Mouse (Mus musculus) megakaryocyte, adult 5-6 weeks (primary cell): Measurements from ENCODE around the gene Ssr4. TPM values are rescaled to one million over a fixed set of nuclear protein-coding genes. Genes with fewer than 3 reads are reported as not detected.

Experiments used
- ATAC-seq: 2 replicates; pipeline ENCODE4 v1.8.0; 2016; ENCODE audit warnings: mild to moderate bottlenecking, inconsistent platforms; ENCODE audit not compliant: poor library complexity, severe bottlenecking
- total RNA-seq, 2 experiments: library from RNA; stranded (forward) in 1 of 2; stranded (reverse) in 1 of 2; fragments of 153-499, 151-499 nt in 1 of 2; fragments of 221-1000, 200-1000 nt in 1 of 2; gene quantifications; 2 replicates each; pipeline versions ENCODE4 v1.2.3 to v1.2.4; 2015 to 2017

Gene Ssr4
- total RNA-seq, 2 experiments from 2014 or later, result 127 to 261 TPM

- peak; percentile 96 for ATAC-seq
Measured at GRCm38 (mm10) chrX:73798502-73798901, 11.7 kb downstream of the Ssr4 start.

- no peak for ATAC-seq
Measured at GRCm38 (mm10) chrX:73805814-73806213, 19.0 kb downstream of the Ssr4 start.

DNA sequence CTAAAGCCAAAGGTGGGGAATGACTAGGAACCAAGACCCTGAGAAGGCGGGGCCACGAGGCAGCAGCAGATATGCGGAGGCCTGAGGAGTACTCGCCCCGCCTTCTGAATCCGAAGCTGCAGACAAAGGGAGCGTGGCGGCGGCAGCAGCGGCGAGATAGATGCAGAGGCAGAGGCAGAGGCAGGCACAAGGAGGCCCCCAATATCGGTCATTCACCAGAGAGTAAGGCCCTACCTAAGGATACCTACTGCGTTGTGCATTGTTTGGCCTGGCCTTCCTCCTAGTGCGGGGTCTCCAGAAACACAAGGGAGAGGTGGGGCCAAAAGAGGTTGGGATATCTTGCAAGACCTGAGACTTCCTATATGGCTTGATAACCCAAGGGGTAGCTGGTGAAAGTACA, 28.2 kb downstream of the Ssr4 start:
- ATAC-seq, result no peak

DNA sequence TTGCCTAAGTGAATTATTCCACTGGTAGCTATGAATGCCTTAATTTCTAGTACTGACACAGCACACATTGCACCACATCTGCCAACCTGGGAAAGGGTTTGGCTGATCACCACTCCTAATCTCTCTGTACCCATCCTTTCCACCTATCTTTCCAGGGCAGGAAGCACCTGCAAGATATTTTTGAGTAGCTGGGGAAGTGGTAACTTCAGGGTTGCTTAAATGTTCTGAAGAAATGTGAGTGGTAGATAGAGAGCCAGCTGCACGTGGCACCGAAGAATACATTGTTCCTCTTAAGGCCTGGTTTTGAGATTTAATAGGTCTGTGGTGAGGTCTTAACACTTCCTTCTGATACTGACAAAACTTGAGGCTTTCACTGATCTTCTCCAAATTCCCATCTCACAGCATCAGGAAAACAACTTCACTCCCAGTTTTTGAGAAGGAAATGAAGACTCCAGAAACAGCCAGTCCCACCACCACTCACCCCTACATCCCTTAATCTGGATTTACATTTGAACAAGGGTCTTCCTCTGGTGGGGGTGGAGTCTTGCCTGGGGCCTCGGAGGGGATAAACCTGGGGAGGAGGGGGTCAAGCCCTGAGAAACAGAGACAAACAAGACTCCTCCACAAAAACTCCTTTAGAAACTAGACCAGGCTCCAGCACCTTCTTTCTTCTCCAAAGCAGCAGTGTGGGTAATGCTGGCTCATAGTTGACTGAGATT, 29.9 kb downstream of the Ssr4 start:
- peak; percentile 78 for ATAC-seq

DNA sequence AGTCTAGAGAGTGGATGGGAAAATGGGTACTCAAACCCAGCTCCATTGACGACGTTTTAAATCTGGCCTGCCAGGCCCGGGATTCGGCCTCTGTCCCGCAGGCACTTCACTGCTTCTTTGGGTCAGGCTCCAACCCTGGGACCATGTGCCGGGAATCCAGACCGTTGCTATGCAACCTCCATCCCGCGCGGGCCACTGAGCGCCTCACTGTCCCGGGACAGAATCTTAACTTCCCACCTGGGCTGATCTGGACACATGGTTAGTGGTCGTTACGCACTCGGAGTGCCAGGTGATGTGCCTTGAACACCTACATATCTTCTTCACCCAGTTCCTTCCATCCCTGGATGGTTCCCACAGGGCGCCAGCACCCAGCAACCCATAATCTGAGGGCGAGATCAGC, 36.9 kb downstream of the Ssr4 start:
- ATAC-seq, result no peak

DNA sequence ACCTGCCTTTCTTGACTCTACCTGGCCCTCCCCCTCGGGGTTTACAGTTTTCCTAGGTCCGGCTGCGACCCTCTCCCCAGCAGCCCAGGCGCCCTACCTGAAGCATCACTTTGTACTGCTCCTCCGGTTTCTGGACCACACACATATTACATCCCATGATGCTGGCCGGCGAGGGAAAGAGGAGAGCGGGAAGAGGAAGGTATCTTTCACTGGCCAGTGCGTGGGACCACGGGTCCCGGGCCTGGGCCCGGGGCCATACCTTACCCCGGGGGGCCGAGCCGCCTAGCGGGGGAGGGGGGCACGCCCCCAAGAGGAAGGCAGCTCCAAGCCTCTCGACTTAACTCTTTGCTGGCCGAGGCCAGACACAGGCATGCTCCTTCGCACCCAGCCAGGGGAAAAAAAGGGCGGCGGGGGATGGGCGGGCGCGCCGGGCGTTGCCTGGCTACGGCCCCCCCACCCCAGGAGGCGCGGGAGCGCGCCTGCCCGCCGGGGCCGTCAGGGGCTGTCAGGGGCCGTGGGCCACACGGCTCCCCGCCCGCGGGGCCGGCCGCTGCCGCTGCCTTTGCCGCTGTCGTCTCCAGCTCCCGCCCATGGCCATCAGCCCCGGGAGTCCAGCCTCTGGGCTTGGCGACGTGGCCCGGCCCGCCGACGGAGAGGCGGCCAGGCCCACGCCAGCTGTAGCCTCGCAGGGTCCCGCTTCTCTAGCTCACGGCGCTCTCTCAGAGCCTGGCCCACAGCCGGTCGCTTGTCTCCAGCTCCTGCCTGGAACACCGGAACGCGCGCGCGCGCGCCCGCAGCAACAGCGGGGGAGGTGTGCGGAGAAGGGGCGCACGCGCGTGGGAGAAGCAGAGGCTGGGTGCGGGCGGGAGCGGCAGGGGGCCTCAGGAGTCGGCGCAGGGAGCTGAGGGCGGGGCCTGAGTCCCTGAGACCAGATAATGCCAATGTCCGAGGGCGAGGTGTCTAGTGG, 37.6 kb downstream of the Ssr4 start, which contains the start of gene Pdzd4:
TSS of gene Pdzd4 (minus strand) at position 785 of the 967 bp plus-strand sequence.
- no peak for ATAC-seq

- no peak for ATAC-seq
Measured at GRCm38 (mm10) chrX:73835731-73836130, 48.9 kb downstream of the Ssr4 start.

- ATAC-seq, result no peak
Measured at GRCm38 (mm10) chrX:73836691-73837090, 49.9 kb downstream of the Ssr4 start.

Other genes starting within 250 kb of the Ssr4 start
- gene Dusp9, start 147.6 kb upstream of the Ssr4 start, total RNA-seq (2015), result 0.11 and 0.13 TPM in 2 replicates
- 0.16 TPM in 1 of 2 replicates, not detected in the other for gene Dusp9, start 147.6 kb upstream of the Ssr4 start, total RNA-seq (2017)
- gene Pnck, start 126.9 kb upstream of the Ssr4 start, total RNA-seq (2015), result 0.59 TPM in 1 of 2 replicates, not detected in the other
- not detected in 2 replicates for gene Pnck, start 126.9 kb upstream of the Ssr4 start, total RNA-seq (2017)
- gene Slc6a8, start 113.9 kb upstream of the Ssr4 start, total RNA-seq (2015), result not detected in 2 replicates
- gene Slc6a8, start 113.9 kb upstream of the Ssr4 start, total RNA-seq (2017), result 1.1 TPM in 1 of 2 replicates, not detected in the other
- gene Bcap31, start 70.9 kb upstream of the Ssr4 start, total RNA-seq (2015), result 211 and 214 TPM in 2 replicates
- 157 and 173 TPM in 2 replicates for gene Bcap31, start 70.9 kb upstream of the Ssr4 start, total RNA-seq (2017)
- gene Abcd1, start 70.4 kb upstream of the Ssr4 start, total RNA-seq (2015), result 80.0 and 82.4 TPM in 2 replicates
- gene Abcd1, start 70.4 kb upstream of the Ssr4 start, total RNA-seq (2017), result 32.7 and 35.7 TPM in 2 replicates
- 0.14 TPM in 1 of 2 replicates, not detected in the other for gene Plxnb3, start 29.9 kb upstream of the Ssr4 start, total RNA-seq (2015)
- 0.04 and 0.29 TPM in 2 replicates for gene Plxnb3, start 29.9 kb upstream of the Ssr4 start, total RNA-seq (2017)
- not detected in 2 replicates for gene Srpk3, start 12.6 kb upstream of the Ssr4 start, total RNA-seq (2015)
- 0.45 TPM in 1 of 2 replicates, not detected in the other for gene Srpk3, start 12.6 kb upstream of the Ssr4 start, total RNA-seq (2017)
- 277 and 286 TPM in 2 replicates for gene Idh3g, start 131 bp upstream of the Ssr4 start, total RNA-seq (2015)
- gene Idh3g, start 131 bp upstream of the Ssr4 start, total RNA-seq (2017), result 154 and 172 TPM in 2 replicates
- 1.5 and 1.7 TPM in 2 replicates for gene Pdzd4, start 37.9 kb downstream of the Ssr4 start, total RNA-seq (2015)
- gene Pdzd4, start 37.9 kb downstream of the Ssr4 start, total RNA-seq (2017), result 5.1 and 5.8 TPM in 2 replicates
- gene Avpr2, start 105.1 kb downstream of the Ssr4 start, total RNA-seq (2015), result not detected in 2 replicates
- 0.12 and 0.33 TPM in 2 replicates for gene Avpr2, start 105.1 kb downstream of the Ssr4 start, total RNA-seq (2017)
- gene L1cam, start 109.1 kb downstream of the Ssr4 start, total RNA-seq (2015), result 49.8 and 51.5 TPM in 2 replicates
- 21.3 and 34.5 TPM in 2 replicates for gene L1cam, start 109.1 kb downstream of the Ssr4 start, total RNA-seq (2017)
- gene Arhgap4, start 134.8 kb downstream of the Ssr4 start, total RNA-seq (2015), result 67.6 and 69.7 TPM in 2 replicates
- 98.9 and 119 TPM in 2 replicates for gene Arhgap4, start 134.8 kb downstream of the Ssr4 start, total RNA-seq (2017)
- 51.7 and 59.9 TPM in 2 replicates for gene Naa10, start 134.9 kb downstream of the Ssr4 start, total RNA-seq (2015)
- 79.4 and 93.7 TPM in 2 replicates for gene Naa10, start 134.9 kb downstream of the Ssr4 start, total RNA-seq (2017)
- 11.3 and 13.5 TPM in 2 replicates for gene Renbp, start 143.8 kb downstream of the Ssr4 start, total RNA-seq (2015)
- 23.1 and 34.4 TPM in 2 replicates for gene Renbp, start 143.8 kb downstream of the Ssr4 start, total RNA-seq (2017)
- 108 and 109 TPM in 2 replicates for gene Hcfc1, start 179.3 kb downstream of the Ssr4 start, total RNA-seq (2015)
- 52.5 and 67.7 TPM in 2 replicates for gene Hcfc1, start 179.3 kb downstream of the Ssr4 start, total RNA-seq (2017)
- gene Irak1, start 236.9 kb downstream of the Ssr4 start, total RNA-seq (2015), result 46.4 and 55.3 TPM in 2 replicates
- gene Irak1, start 236.9 kb downstream of the Ssr4 start, total RNA-seq (2017), result 32.3 and 46.0 TPM in 2 replicates